Comparison of ENCODE assay signal across 16 mouse cellular contexts in genomic region chr1:183114554-183114953, GRCm38 (mm10).
DNase-seq lines count a peak whose midpoint lies in the region; ATAC-seq and TF ChIP-seq lines count a peak whose summit lies in the region.
"Had no signal": no experiment of that assay in that cellular context is flagged by ENCODE, and none has a peak within 500 bp of the region (broad histone marks: within the 10 kb centered on the region; RNA-seq: fewer than 3 reads in every experiment).

No protein-coding gene starts in this region.

- H3K4me2 ChIP-seq in intestine, embryonic 14.5 days (ENCODE audit: low read length): no peak overlapping the region
- H3K4me2 ChIP-seq in intestine, postnatal 0 days (replicated peaks; ENCODE audit: low read depth): no peak overlapping the region
- H3K4me2 ChIP-seq in stomach, embryonic 16.5 days (ENCODE audit: low read depth, low read length): no peak overlapping the region
- no peak overlapping the region for H3K4me2 ChIP-seq in stomach, postnatal 0 days (replicated peaks; ENCODE audit: low read depth)
- no peak overlapping the region for H3K4me2 ChIP-seq in intestine, embryonic 15.5 days (replicated peaks)
- H3K4me2 ChIP-seq: liver, embryonic 11.5 days; lung, embryonic 14.5 days had no signal

- H3K36me3 ChIP-seq in intestine, embryonic 14.5 days (ENCODE audit: control insufficient read depth, insufficient read depth, low read length): no peaks in the 10 kb centered on the region
- H3K36me3 ChIP-seq in intestine, postnatal 0 days (ENCODE audit: control insufficient read depth, insufficient read depth): no peaks in the 10 kb centered on the region
- no peaks in the 10 kb centered on the region for H3K36me3 ChIP-seq in stomach, embryonic 16.5 days (ENCODE audit: control insufficient read depth, insufficient read depth, low read length)
- no peaks in the 10 kb centered on the region for H3K36me3 ChIP-seq in stomach, postnatal 0 days (ENCODE audit: control insufficient read depth, insufficient read depth, low read length)
- H3K36me3 ChIP-seq in intestine, embryonic 15.5 days: no peaks in the 10 kb centered on the region

- H3K9me3 ChIP-seq in intestine, embryonic 14.5 days (ENCODE audit: control insufficient read depth, low read length): no peaks in the 10 kb centered on the region
- H3K9me3 ChIP-seq in intestine, postnatal 0 days (ENCODE audit: control insufficient read depth): no peaks in the 10 kb centered on the region
- no peaks in the 10 kb centered on the region for H3K9me3 ChIP-seq in stomach, embryonic 16.5 days (replicated peaks; ENCODE audit: control insufficient read depth, low read length)
- no peaks in the 10 kb centered on the region for H3K9me3 ChIP-seq in stomach, postnatal 0 days (ENCODE audit: control insufficient read depth, low read length)
- no peaks in the 10 kb centered on the region for H3K9me3 ChIP-seq in intestine, embryonic 15.5 days
- H3K9me3 ChIP-seq: G1E had no signal

- peaks cover 39% of the 10 kb centered on the region for H3K4me1 ChIP-seq in intestine, embryonic 14.5 days (replicated peaks; ENCODE audit: control insufficient read depth, insufficient read depth, low read length)
- H3K4me1 ChIP-seq in intestine, postnatal 0 days (replicated peaks; ENCODE audit: control insufficient read depth, insufficient read depth, low read length): no peaks in the 10 kb centered on the region
- peaks cover 15% of the 10 kb centered on the region; the same call in 1 of the 2 replicates for H3K4me1 ChIP-seq in stomach, embryonic 16.5 days (ENCODE audit: control insufficient read depth, insufficient read depth, low read length)
- no peaks in the 10 kb centered on the region for H3K4me1 ChIP-seq in stomach, postnatal 0 days (replicated peaks; ENCODE audit: control insufficient read depth, insufficient read depth)
- peaks cover 16% of the 10 kb centered on the region for H3K4me1 ChIP-seq in intestine, embryonic 15.5 days (replicated peaks)

- H3K27me3 ChIP-seq in intestine, embryonic 14.5 days (replicated peaks; ENCODE audit: control insufficient read depth, insufficient read depth, low read length): no peaks in the 10 kb centered on the region
- no peaks in the 10 kb centered on the region for H3K27me3 ChIP-seq in intestine, postnatal 0 days (replicated peaks; ENCODE audit: control insufficient read depth, insufficient read depth, low read length)
- no peaks in the 10 kb centered on the region for H3K27me3 ChIP-seq in stomach, embryonic 16.5 days (ENCODE audit: control insufficient read depth, insufficient read depth, low read length)
- H3K27me3 ChIP-seq in stomach, postnatal 0 days (ENCODE audit: control insufficient read depth, insufficient read depth, low read length): no peaks in the 10 kb centered on the region
- no peaks in the 10 kb centered on the region for H3K27me3 ChIP-seq in intestine, embryonic 15.5 days (replicated peaks)

- 62% methylated on average over 6 of the region's 6 CpGs for whole genome bisulfite sequencing in intestine, embryonic 14.5 days
- 79% methylated on average over 6 of the region's 6 CpGs for WGBS in intestine, postnatal 0 days
- 74% methylated on average over 6 of the region's 6 CpGs for WGBS in stomach, embryonic 16.5 days
- WGBS in stomach, postnatal 0 days: 68% methylated on average over 6 of the region's 6 CpGs
- WGBS in intestine, embryonic 15.5 days: 69% methylated on average over 6 of the region's 6 CpGs

- 0 out of 2 replicates have a peak overlapping the region, but pooled peaks have one; percentile 13 for H3K9ac ChIP-seq in intestine, embryonic 14.5 days (ENCODE audit: low read length)
- no peak overlapping the region for H3K9ac ChIP-seq in intestine, postnatal 0 days (ENCODE audit: low read depth, low read length)
- no peak overlapping the region for H3K9ac ChIP-seq in stomach, embryonic 16.5 days (ENCODE audit: low read length)
- no peak overlapping the region for H3K9ac ChIP-seq in stomach, postnatal 0 days (ENCODE audit: low read length)
- no peak overlapping the region for H3K9ac ChIP-seq in intestine, embryonic 15.5 days
- H3K9ac ChIP-seq: forebrain, postnatal 0 days; lung, embryonic 14.5 days had no signal

- H3K4me3 ChIP-seq in intestine, embryonic 14.5 days (ENCODE audit: low read depth, low read length): no peak overlapping the region
- no peak overlapping the region for H3K4me3 ChIP-seq in intestine, postnatal 0 days (ENCODE audit: low read depth, low read length)
- no peak overlapping the region for H3K4me3 ChIP-seq in stomach, embryonic 16.5 days (replicated peaks; ENCODE audit: low read length)
- no peak overlapping the region for H3K4me3 ChIP-seq in stomach, postnatal 0 days (ENCODE audit: low read depth, low read length)
- no peak overlapping the region for H3K4me3 ChIP-seq in intestine, embryonic 15.5 days (replicated peaks)
- H3K4me3 ChIP-seq: erythroblast, embryonic 14.5 days; left cerebral cortex, adult 2 months had no signal

- TF ChIP-seq EP300 in stomach, postnatal 0 days (optimal IDR thresholded peaks at IDR 0.05): no peak

- no peak for TF ChIP-seq CTCF in intestine, postnatal 0 days (IDR thresholded peaks at IDR 0.05; ENCODE audit: low read depth)
- no peak for TF ChIP-seq CTCF in stomach, postnatal 0 days (IDR thresholded peaks at IDR 0.05; ENCODE audit: low read depth)

- DNase-seq in intestine, embryonic 14.5 days (ENCODE audit: low spot score): no peak
- no peak for DNase-seq in stomach, postnatal 0 days (ENCODE audit: low spot score)
- DNase-seq in adrenal gland, adult 8-10 months: no peak
- DNase-seq: cerebellum, adult 18-20 months; forebrain, postnatal 0 days; gastrocnemius, postnatal 36 days; kidney, adult 2 months had no signal

- no peak for ATAC-seq in intestine, embryonic 14.5 days (replicated peaks; ENCODE audit: low FRiP score, low TSS enrichment, low read depth)
- no peak for ATAC-seq in intestine, postnatal 0 days
- ATAC-seq in stomach, embryonic 16.5 days (ENCODE audit: insufficient read depth, low FRiP score): no peak
- no peak for ATAC-seq in stomach, postnatal 0 days (ENCODE audit: low FRiP score, low TSS enrichment)
- no peak for ATAC-seq in intestine, embryonic 15.5 days
- no peak for ATAC-seq in frontal cortex, adult (ENCODE audit: low TSS enrichment)
- ATAC-seq: forebrain, postnatal 0 days had no signal

- peak overlapping the region; percentile 75 for H3K27ac ChIP-seq in intestine, embryonic 14.5 days (ENCODE audit: low read depth)
- H3K27ac ChIP-seq in intestine, postnatal 0 days (ENCODE audit: low read depth, low read length): no peak overlapping the region
- H3K27ac ChIP-seq in stomach, embryonic 16.5 days (ENCODE audit: low read length): peak overlapping the region; percentile 38; the same call in 1 of the 2 replicates
- H3K27ac ChIP-seq in stomach, postnatal 0 days (replicated peaks): no peak overlapping the region
- peak overlapping the region; percentile 59 for H3K27ac ChIP-seq in intestine, embryonic 15.5 days
- H3K27ac ChIP-seq: left cerebral cortex, adult 2 months had no signal

Comparison
In these comparisons a context has a peak if more than half of its experiments do, and no peak if none do; other contexts are left out.
1. H3K27ac ChIP-seq: peak in intestine, embryonic 14.5 days (single experiment), stomach, embryonic 16.5 days (single experiment) and intestine, embryonic 15.5 days (single experiment); none in intestine, postnatal 0 days (single experiment) and stomach, postnatal 0 days (single experiment).